Comparison of ENCODE assay signal across 20 mouse cellular contexts in the genomic region with DNA sequence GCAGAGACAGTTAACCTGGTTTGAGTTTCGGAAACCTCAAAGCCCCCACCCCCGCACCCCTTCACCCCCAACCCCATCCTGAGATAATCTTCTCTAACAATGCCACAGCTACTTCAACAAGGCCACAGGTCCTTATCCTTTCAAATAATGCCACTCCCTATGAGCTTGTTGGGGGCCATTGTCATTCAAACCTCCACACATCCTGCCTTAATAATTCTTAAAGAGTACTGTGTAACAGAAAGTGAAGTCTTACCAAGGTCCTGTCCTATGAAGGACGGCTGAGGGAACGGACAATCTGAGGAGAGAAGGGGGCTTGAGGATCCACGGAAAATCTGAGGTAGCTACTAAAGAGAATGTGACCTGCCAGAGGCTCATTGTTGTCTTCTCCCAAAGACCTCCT.
"Had no signal": no experiment of that assay in that cellular context is flagged by ENCODE, and none has a peak within 500 bp of the region (broad histone marks: within the 10 kb centered on the region; RNA-seq: fewer than 3 reads in every experiment).

No protein-coding gene starts in this region.

- H3K9me3 ChIP-seq: liver, embryonic 15.5 days; lung, embryonic 15.5 days; megakaryocyte, embryonic 14.5 days; midbrain, embryonic 13.5 days; midbrain, embryonic 15.5 days; neural tube, embryonic 12.5 days had no signal

- H3K9ac ChIP-seq: liver, embryonic 15.5 days; liver, postnatal 0 days; lung, embryonic 15.5 days; midbrain, embryonic 13.5 days; midbrain, embryonic 15.5 days; neural tube, embryonic 12.5 days had no signal

- ATAC-seq: liver, postnatal 0 days; midbrain, embryonic 13.5 days; midbrain, embryonic 15.5 days had no signal

- H3K4me1 ChIP-seq: liver, embryonic 15.5 days; lung, embryonic 15.5 days; midbrain, embryonic 13.5 days; midbrain, embryonic 15.5 days; neural tube, embryonic 12.5 days had no signal

- H3K27ac ChIP-seq: liver, embryonic 15.5 days; lung, embryonic 15.5 days; macrophage; midbrain, embryonic 13.5 days; midbrain, embryonic 15.5 days; neural tube, embryonic 12.5 days had no signal

- H3K4me2 ChIP-seq: liver, embryonic 15.5 days; lung, embryonic 15.5 days; midbrain, embryonic 11.5 days; midbrain, embryonic 13.5 days; midbrain, embryonic 15.5 days; neural tube, embryonic 12.5 days had no signal

- H3K36me3 ChIP-seq: liver, embryonic 15.5 days; lung, embryonic 15.5 days; midbrain, embryonic 13.5 days; midbrain, embryonic 15.5 days; neural tube, embryonic 12.5 days had no signal

- DNase-seq: liver, postnatal 0 days; lung, adult 2 months; lung, postnatal 10 days; lung, postnatal 36 days; retina, postnatal 1 day; right cerebral cortex, adult 18-20 months; right cerebral cortex, postnatal 25 days; right cerebral cortex, postnatal 4 days; spleen, adult 18-20 months; thymus, adult 2 months; thymus, postnatal 25 days; thymus, postnatal 4 days had no signal

- H3K27me3 ChIP-seq: liver, embryonic 15.5 days; lung, embryonic 15.5 days; megakaryocyte, embryonic 14.5 days; midbrain, embryonic 13.5 days; midbrain, embryonic 15.5 days; neural tube, embryonic 12.5 days had no signal

- H3K4me3 ChIP-seq: liver, embryonic 15.5 days; lung, embryonic 15.5 days; megakaryocyte, embryonic 14.5 days; midbrain, embryonic 13.5 days; midbrain, embryonic 15.5 days; neural tube, embryonic 12.5 days had no signal
